Mouse (Mus musculus): ENCODE results near the gene Gm498.

- no peak for TF ChIP-seq POLR2A (IDR thresholded peaks at IDR 0.05; ENCODE audit: borderline replicate concordance, insufficient read depth, low read length)
- no peak for TF ChIP-seq CTCF (IDR thresholded peaks at IDR 0.05; ENCODE audit: borderline replicate concordance, insufficient read depth, low read depth, low read length)
Observed at GRCm38 (mm10) chr7:143913611-143914010, 47.0 kb downstream of the Gm498 start.
